Mouse (Mus musculus): ENCODE measurements around the gene Rpn2.

- no peak for TF ChIP-seq CTCF (IDR thresholded peaks at IDR 0.05; ENCODE audit: control insufficient read depth, insufficient read depth, low read length)
- TF ChIP-seq POLR2A (IDR thresholded peaks at IDR 0.05; ENCODE audit: borderline replicate concordance, control insufficient read depth, low read depth, low read length): no peak
Observed at GRCm38 (mm10) chr2:157296105-157296689, 17.4 kb downstream of the Rpn2 start.

Data from bone marrow, adult 2 months (tissue).